Mouse (Mus musculus): Measurements from ENCODE around the gene Srsf2.

- TF ChIP-seq POLR2A (IDR thresholded peaks at IDR 0.05; ENCODE audit: low read depth, low read length) (no peak), CTCF (conservative IDR thresholded peaks at IDR 0.05; ENCODE audit: insufficient read depth, insufficient read length, low read depth, low read length) (no peak)
These were observed 15.5 kb downstream of the Srsf2 start for GRCm38 (mm10) chr11:116837441-116837840.
